Mouse (Mus musculus): ENCODE data around the gene Tmem30b. TPM values are rescaled to one million over a fixed set of nuclear protein-coding genes. Genes with fewer than 3 reads are reported as not detected.
A peak's percentile ranks its signal among the peaks of the same experiment; 100 is the strongest.
"Not testable (repeated sequence)": the region's sequence is repeated elsewhere in the genome, so short reads cannot be mapped to it uniquely, and the experiment has no call there.

The Tmem30b gene
- total and polyA plus RNA-seq, 2 experiments from 2014 or later, result 0.14 to 0.31 TPM

DNA sequence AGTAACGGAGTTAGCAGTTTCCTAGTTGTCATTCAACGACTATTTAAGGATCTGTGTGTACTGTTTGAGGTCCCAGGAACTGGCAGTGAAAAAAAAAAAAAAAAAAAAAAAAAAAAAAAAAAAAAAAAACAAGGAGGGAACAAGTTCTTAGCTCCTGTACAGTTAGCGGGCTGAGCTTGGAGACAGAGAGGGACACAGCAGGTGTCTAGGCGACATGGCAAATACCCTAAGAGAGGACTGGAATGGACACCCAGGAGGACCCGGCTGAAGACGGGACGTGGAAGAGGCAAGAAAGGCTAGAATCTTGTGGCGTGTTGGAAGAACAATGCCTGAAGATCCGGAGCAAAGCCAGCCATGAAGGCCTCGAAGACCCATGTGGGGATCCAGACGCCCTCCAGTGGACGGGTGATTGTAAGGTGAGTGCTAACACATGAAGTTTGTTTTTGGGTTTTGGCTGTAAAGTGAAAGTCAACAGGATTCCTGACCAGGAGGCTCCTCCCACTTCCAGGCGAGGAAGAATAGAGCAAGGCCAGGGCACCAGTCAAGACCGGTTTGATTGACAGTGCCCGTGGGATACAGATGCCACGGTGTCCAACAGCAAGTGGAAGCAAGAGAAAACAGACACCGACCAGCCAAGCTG lies 8.6 kb downstream of the Tmem30b start:
- H3K27ac ChIP-seq (ENCODE audit: low read depth), result no peak overlapping the region
- H3K4me1 ChIP-seq (ENCODE audit: control insufficient read depth, insufficient read depth), result no peaks in the 10 kb centered on the region; the same call in 1 of the 2 replicates
- ATAC-seq (ENCODE audit: insufficient read depth, low read depth) (no peak; the same call in 1 of the 2 replicates), DNase-seq (ENCODE audit: low spot score) (no peak)
- H3K4me3 ChIP-seq (ENCODE audit: low read depth, low read length), result peak overlapping the region; percentile 31
- peak overlapping the region; percentile 44 for H3K4me2 ChIP-seq (ENCODE audit: low read depth, low read length)
- no peaks in the 10 kb centered on the region for H3K9me3 ChIP-seq (replicated peaks; ENCODE audit: control insufficient read depth, low read length)
- no peaks in the 10 kb centered on the region for H3K36me3 ChIP-seq (replicated peaks; ENCODE audit: control insufficient read depth, insufficient read depth, low read length)
- peaks cover 22% of the 10 kb centered on the region; the same call in 1 of the 2 replicates for H3K27me3 ChIP-seq (ENCODE audit: control insufficient read depth, insufficient read depth, low read length)
- 30% methylated on average over 17 of the region's 17 CpGs for WGBS
- no peak overlapping the region for H3K9ac ChIP-seq (replicated peaks; ENCODE audit: low read depth, low read length)
- TF ChIP-seq EP300 (IDR thresholded peaks at IDR 0.05; ENCODE audit: low read depth) (no peak), CTCF (IDR thresholded peaks at IDR 0.05; ENCODE audit: low read depth) (peak; percentile 19; the same call in 1 of the 2 replicates)

DNA sequence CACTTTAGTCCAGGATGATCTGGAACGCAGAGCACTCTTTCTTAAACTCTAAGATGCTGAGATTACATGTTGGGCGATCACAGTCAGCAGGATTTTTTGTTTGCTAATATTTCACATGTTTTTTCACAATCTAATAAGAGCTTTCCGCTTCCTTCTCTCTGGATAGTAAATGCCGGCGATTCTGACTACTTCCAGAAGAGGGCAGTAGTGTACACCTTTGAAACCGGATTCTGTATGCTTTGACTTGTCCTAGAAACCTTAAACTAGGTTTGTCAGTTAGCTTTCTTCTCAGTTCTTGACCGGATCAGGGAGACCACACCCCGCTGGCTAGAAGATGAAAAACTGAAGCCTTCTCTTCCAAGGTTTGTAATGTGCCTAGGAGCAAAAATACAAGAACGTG lies 11.6 kb downstream of the Tmem30b start:
- Histone ChIP-seq H3K4me2 (ENCODE audit: low read depth, low read length) (no peak overlapping the region), H3K4me3 (ENCODE audit: low read depth, low read length) (no peak overlapping the region), H3K27me3 (ENCODE audit: control insufficient read depth, insufficient read depth, low read length) (peaks cover 11% of the 10 kb centered on the region; the same call in 1 of the 2 replicates), H3K4me1 (ENCODE audit: control insufficient read depth, insufficient read depth) (no peaks in the 10 kb centered on the region; the same call in none of the 2 replicates), H3K36me3 (replicated peaks; ENCODE audit: control insufficient read depth, insufficient read depth, low read length) (no peaks in the 10 kb centered on the region), H3K9me3 (replicated peaks; ENCODE audit: control insufficient read depth, low read length) (no peaks in the 10 kb centered on the region), H3K27ac (ENCODE audit: low read depth) (no peak overlapping the region), H3K9ac (replicated peaks; ENCODE audit: low read depth, low read length) (no peak overlapping the region)
- ATAC-seq (ENCODE audit: insufficient read depth, low read depth), result no peak
- WGBS, result 12% methylated on average over 9 of the region's 9 CpGs
- DNase-seq (ENCODE audit: low spot score), result peak; percentile 72
- TF ChIP-seq CTCF (IDR thresholded peaks at IDR 0.05; ENCODE audit: low read depth) (peak; percentile 65), EP300 (IDR thresholded peaks at IDR 0.05; ENCODE audit: low read depth) (no peak)

DNA sequence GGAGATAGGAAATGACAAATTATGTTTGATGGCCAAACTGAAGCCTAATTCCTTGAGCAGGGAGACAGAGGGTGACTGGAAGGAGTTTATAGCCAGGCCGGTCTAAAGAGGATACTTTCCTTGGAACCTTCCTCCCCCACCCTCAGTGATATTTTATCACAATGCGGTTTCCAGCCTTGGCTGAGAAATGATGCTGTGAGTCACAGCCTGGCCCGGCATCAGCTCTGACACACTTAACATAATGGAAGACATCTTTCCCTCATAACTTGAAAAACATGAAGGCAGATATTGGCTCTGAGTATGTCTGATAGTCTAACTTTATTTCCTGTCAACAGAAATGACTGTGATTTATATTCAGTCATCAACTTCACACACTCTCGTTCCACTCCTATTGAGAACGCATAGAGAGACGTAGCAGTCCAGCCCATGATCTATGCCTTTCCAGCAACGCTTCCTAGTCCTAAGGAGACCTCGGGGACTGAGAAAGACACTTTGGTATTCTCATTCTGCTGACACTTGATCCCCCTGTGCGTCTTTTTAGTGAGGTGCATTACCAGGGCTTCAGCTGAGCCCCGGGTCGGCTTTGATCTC lies 14.2 kb downstream of the Tmem30b start:
- Histone ChIP-seq H3K27ac (ENCODE audit: low read depth) (no peak overlapping the region), H3K4me3 (ENCODE audit: low read depth, low read length) (no peak overlapping the region), H3K4me2 (ENCODE audit: low read depth, low read length) (no peak overlapping the region), H3K9me3 (replicated peaks; ENCODE audit: control insufficient read depth, low read length) (no peaks in the 10 kb centered on the region), H3K27me3 (ENCODE audit: control insufficient read depth, insufficient read depth, low read length) (peaks cover 11% of the 10 kb centered on the region; the same call in 1 of the 2 replicates), H3K4me1 (ENCODE audit: control insufficient read depth, insufficient read depth) (no peaks in the 10 kb centered on the region; the same call in 1 of the 2 replicates), H3K9ac (replicated peaks; ENCODE audit: low read depth, low read length) (no peak overlapping the region), H3K36me3 (replicated peaks; ENCODE audit: control insufficient read depth, insufficient read depth, low read length) (no peaks in the 10 kb centered on the region)
- no peak for ATAC-seq (ENCODE audit: insufficient read depth, low read depth)
- no peak for DNase-seq (ENCODE audit: low spot score)
- no peak for TF ChIP-seq EP300 (IDR thresholded peaks at IDR 0.05; ENCODE audit: low read depth)
- TF ChIP-seq CTCF (IDR thresholded peaks at IDR 0.05; ENCODE audit: low read depth), result no peak
- 55% methylated on average over 11 of the region's 11 CpGs for WGBS

DNA sequence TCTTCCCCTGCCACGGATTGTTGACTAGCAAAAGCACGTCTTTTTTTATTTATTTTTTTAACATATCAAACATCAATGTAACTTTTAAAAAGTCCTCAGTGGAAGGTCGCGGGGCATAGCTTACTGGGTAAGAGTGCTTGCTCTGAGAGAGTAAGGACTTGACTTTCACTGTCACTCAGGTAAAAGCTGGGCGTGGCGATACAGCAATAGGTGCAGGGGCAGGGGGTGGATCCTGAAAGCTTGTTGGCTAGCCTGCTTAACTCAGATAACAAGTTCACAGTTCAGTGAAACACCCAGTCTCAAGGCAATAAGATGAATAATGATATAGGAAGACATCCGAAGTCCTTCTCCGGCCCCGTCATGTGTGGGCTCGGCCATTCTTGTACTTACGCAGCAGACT lies 16.6 kb downstream of the Tmem30b start:
- Histone ChIP-seq H3K4me2 (ENCODE audit: low read depth, low read length) (no peak overlapping the region), H3K4me3 (ENCODE audit: low read depth, low read length) (no peak overlapping the region)

DNA sequence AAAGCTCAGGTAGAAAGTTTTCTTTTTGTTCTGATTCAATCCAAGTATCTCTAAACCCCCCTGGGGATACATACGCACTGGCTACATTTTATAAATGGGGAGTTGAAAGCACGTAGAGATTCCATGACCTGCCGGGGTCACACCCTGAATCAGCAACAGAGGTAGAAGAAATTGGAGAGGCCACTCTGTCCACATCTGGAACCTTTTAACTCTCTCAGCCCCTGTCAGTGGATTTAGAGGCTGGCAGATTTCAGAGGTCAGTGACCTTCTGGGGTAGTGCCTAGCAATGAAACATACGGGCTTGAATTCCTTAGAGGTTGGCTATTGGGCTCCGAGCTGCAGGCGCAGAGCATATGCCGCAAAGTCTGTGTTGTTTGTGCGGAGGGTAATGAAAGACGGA lies 17.1 kb downstream of the Tmem30b start:
- Histone ChIP-seq H3K4me3 (ENCODE audit: low read depth, low read length) (no peak overlapping the region), H3K4me2 (ENCODE audit: low read depth, low read length) (no peak overlapping the region), H3K9ac (replicated peaks; ENCODE audit: low read depth, low read length) (no peak overlapping the region), H3K9me3 (replicated peaks; ENCODE audit: control insufficient read depth, low read length) (no peaks in the 10 kb centered on the region), H3K27me3 (ENCODE audit: control insufficient read depth, insufficient read depth, low read length) (peaks cover 11% of the 10 kb centered on the region; the same call in 1 of the 2 replicates), H3K27ac (ENCODE audit: low read depth) (no peak overlapping the region), H3K36me3 (replicated peaks; ENCODE audit: control insufficient read depth, insufficient read depth, low read length) (no peaks in the 10 kb centered on the region), H3K4me1 (ENCODE audit: control insufficient read depth, insufficient read depth) (no peaks in the 10 kb centered on the region; the same call in 1 of the 2 replicates)
- DNase-seq (ENCODE audit: low spot score) (no peak), ATAC-seq (ENCODE audit: insufficient read depth, low read depth) (no peak)
- 57% methylated on average over 9 of the region's 9 CpGs for WGBS
- no peak for TF ChIP-seq CTCF (IDR thresholded peaks at IDR 0.05; ENCODE audit: low read depth)
- no peak for TF ChIP-seq EP300 (IDR thresholded peaks at IDR 0.05; ENCODE audit: low read depth)

More for the DNA sequence above, 16.6 kb downstream of the Tmem30b start:
- Histone ChIP-seq H3K27me3 (ENCODE audit: control insufficient read depth, insufficient read depth, low read length) (peaks cover 11% of the 10 kb centered on the region; the same call in 1 of the 2 replicates), H3K4me1 (ENCODE audit: control insufficient read depth, insufficient read depth) (no peaks in the 10 kb centered on the region; the same call in 1 of the 2 replicates), H3K9me3 (replicated peaks; ENCODE audit: control insufficient read depth, low read length) (no peaks in the 10 kb centered on the region), H3K36me3 (replicated peaks; ENCODE audit: control insufficient read depth, insufficient read depth, low read length) (no peaks in the 10 kb centered on the region), H3K9ac (replicated peaks; ENCODE audit: low read depth, low read length) (no peak overlapping the region), H3K27ac (ENCODE audit: low read depth) (no peak overlapping the region)
- no peak for DNase-seq (ENCODE audit: low spot score)
- ATAC-seq (ENCODE audit: insufficient read depth, low read depth), result no peak
- TF ChIP-seq EP300 (IDR thresholded peaks at IDR 0.05; ENCODE audit: low read depth) (no peak), CTCF (IDR thresholded peaks at IDR 0.05; ENCODE audit: low read depth) (no peak)
- 81% methylated on average over 11 of the region's 11 CpGs for WGBS

DNA sequence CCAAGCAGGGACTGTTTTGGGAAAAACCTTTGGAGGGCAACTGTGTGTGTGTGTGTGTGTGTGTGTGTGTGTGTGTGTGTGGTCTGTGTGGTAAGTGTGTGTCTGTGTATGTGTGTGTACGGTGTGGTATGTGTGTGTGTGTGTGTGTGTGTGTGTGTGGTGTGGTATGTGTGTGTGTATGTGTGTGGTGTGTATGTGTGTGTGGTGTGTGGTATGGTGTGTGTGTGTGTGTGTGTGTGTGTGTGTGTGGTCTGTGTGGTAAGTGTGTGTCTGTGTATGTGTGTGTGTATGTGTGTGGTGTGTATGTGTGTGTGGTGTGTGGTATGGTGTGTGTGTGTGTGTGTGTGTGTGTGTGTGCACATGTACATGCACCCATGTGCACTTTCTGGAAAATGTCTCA lies 18.1 kb downstream of the Tmem30b start:
- not testable (repeated sequence) for H3K9me3 ChIP-seq (replicated peaks; ENCODE audit: control insufficient read depth, low read length); H3K27me3 ChIP-seq (ENCODE audit: control insufficient read depth, insufficient read depth, low read length); H3K27ac ChIP-seq (ENCODE audit: low read depth); DNase-seq (ENCODE audit: low spot score); H3K4me1 ChIP-seq (ENCODE audit: control insufficient read depth, insufficient read depth); H3K4me2 ChIP-seq (ENCODE audit: low read depth, low read length); H3K9ac ChIP-seq (replicated peaks; ENCODE audit: low read depth, low read length); H3K36me3 ChIP-seq (replicated peaks; ENCODE audit: control insufficient read depth, insufficient read depth, low read length); ATAC-seq (ENCODE audit: insufficient read depth, low read depth); H3K4me3 ChIP-seq (ENCODE audit: low read depth, low read length)
- 100% methylated on average over 1 of the region's 1 CpGs for WGBS

Measured in heart, postnatal 0 days (tissue).